Mouse (Mus musculus) MEL (cell line): ENCODE measurements around the gene 1700025B11Rik.

Experiments used
- CTCF ChIP-seq, 3 experiments: IDR thresholded peaks in 2 of 3; conservative IDR thresholded peaks in 1 of 3; 2 replicates each; pipeline ENCODE4 v1.5.1; 2011 to 2012; ENCODE audit warnings: low read length in 3 of 3, low read depth in 2 of 3, mild to moderate bottlenecking in 2 of 3, improper control_type of control experiment in 1 of 3, inconsistent platforms in 1 of 3, mixed read lengths in 1 of 3, moderate library complexity in 1 of 3; ENCODE audit not compliant: control insufficient read depth in 1 of 3, insufficient read depth in 1 of 3, poor library complexity in 1 of 3, severe bottlenecking in 1 of 3
- MAX ChIP-seq: IDR thresholded peaks from 2 replicates; pipeline ENCODE4 v1.6.1; 2011; ENCODE audit warnings: low read length, improper control_type of control experiment
- MYC ChIP-seq: IDR thresholded peaks from 2 replicates; pipeline ENCODE4 v1.6.1; 2011; ENCODE audit warnings: low read depth, mild to moderate bottlenecking, low read length, improper control_type of control experiment, moderate library complexity
- UBTF ChIP-seq: IDR thresholded peaks from 2 replicates; pipeline ENCODE4 v1.6.1; 2012; ENCODE audit warnings: low read depth, mild to moderate bottlenecking, inconsistent platforms, low read length, improper control_type of control experiment, moderate library complexity, borderline replicate concordance; ENCODE audit not compliant: insufficient read depth
- USF1 ChIP-seq: IDR thresholded peaks from 2 replicates; pipeline ENCODE4 v1.6.1; 2014; ENCODE audit warnings: low read depth, mild to moderate bottlenecking, inconsistent platforms, low read length, improper control_type of control experiment, moderate library complexity

DNA sequence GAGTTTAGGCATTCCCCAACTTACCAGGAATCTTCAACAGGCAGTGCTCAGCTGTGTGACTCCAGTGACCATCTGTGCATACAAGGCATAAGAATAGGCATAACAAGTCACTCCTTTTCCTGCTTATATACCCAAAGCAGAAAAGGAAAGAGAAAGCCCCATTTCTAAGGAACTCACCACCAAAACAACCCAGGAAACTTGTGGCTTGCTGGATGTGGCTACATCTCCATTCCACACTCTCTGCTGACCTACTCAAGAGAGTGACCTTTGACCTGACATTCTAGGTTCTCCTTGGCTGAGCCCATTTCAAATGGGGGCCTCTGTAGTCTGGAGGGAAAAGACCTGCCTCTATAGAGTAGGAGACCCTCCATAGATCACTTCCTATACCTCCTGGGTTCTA is 28.5 kb downstream of the 1700025B11Rik start, which contains the start of gene Apol7c:
- TF ChIP-seq MAX, result no peak
- no peak for TF ChIP-seq CTCF (IDR thresholded peaks at IDR 0.05 in 2 of 3, conservative IDR thresholded peaks at IDR 0.05 in 1 of 3; ENCODE audit: control insufficient read depth in 1 of 3, insufficient read depth in 1 of 3, low read depth in 2 of 3, low read length in 3 of 3, poor library complexity in 1 of 3, severe bottlenecking in 1 of 3)
- no peak for TF ChIP-seq UBTF
- TF ChIP-seq MYC, result no peak
- no peak for TF ChIP-seq USF1
